Mouse (Mus musculus): ENCODE results near the gene Tnfsf13b.

DNA sequence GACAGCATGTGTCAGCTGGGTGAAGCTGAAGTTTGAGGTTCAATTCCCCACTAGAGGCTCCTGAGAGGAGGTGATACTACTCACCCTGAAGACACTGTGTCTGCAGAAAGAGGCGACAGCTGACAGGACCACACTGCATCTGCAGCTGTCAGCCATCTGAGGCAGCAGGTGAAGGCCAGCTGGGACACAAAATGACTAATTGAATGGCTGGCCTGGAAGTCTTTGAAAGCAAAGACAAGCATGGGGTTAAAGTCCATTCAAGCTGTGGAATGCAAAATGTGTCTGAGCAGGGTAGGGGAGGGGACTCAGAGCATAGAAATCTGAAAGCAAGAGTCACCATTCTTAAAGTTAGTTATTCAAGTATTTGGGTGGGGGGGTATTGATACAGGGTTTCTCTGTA, 54.7 kb downstream of the Tnfsf13b start:
- TF ChIP-seq CTCF (IDR thresholded peaks at IDR 0.05; ENCODE audit: low read depth) (no peak), EP300 (optimal IDR thresholded peaks at IDR 0.05) (no peak)
